Mouse (Mus musculus) stomach, postnatal 0 days (tissue): Measurements from ENCODE around the gene Shisa8. TPM values are rescaled to one million over a fixed set of nuclear protein-coding genes. Genes with fewer than 3 reads are reported as not detected.

ENCODE experiments used
- ATAC-seq: fragments of 200-750 bp; cut with Nextera tagmentation; 2 replicates; pipeline ENCODE4 v1.8.0; 2017; ENCODE audit not compliant: low FRiP score, low TSS enrichment
- DNase-seq: peaks from one replicate; pipeline ENCODE4 v3.0.0-alpha.2; 2016; ENCODE audit warnings: low spot score
- H3K27ac ChIP-seq: fragments of 300-500 bp; sonication (generic); replicated peaks from 2 replicates; pipeline ENCODE4 v1.5.1; 2014; ENCODE audit warnings: mild to moderate bottlenecking, control low read depth
- H3K27me3 ChIP-seq: fragments of 300-500 bp; sonication (generic); 2 replicates; pipeline ENCODE4 v1.6.1; 2014; ENCODE audit warnings: low read length; ENCODE audit not compliant: control insufficient read depth, insufficient read depth
- H3K36me3 ChIP-seq: fragments of 300-500 bp; sonication (generic); 2 replicates; pipeline ENCODE4 v1.6.1; 2014; ENCODE audit warnings: low read length, mixed read lengths; ENCODE audit not compliant: control insufficient read depth, insufficient read depth
- H3K4me1 ChIP-seq: fragments of 300-500 bp; sonication (generic); replicated peaks from 2 replicates; pipeline ENCODE4 v1.6.1; 2014; ENCODE audit warnings: antibody characterized with exemption; ENCODE audit not compliant: control insufficient read depth, insufficient read depth
- H3K4me2 ChIP-seq: fragments of 300-500 bp; sonication (generic); replicated peaks from 2 replicates; pipeline ENCODE4 v1.6.1; 2014; ENCODE audit warnings: low read depth, mild to moderate bottlenecking, control low read depth, moderate library complexity
- H3K4me3 ChIP-seq: fragments of 300-500 bp; sonication (generic); 2 replicates; pipeline ENCODE4 v1.5.1; 2014; ENCODE audit warnings: low read depth, low read length, control low read depth
- H3K9ac ChIP-seq: fragments of 300-500 bp; sonication (generic); 2 replicates; pipeline ENCODE4 v1.6.1; 2014; ENCODE audit warnings: mild to moderate bottlenecking, low read length, control low read depth, mixed read lengths
- H3K9me3 ChIP-seq: fragments of 300-500 bp; sonication (generic); 2 replicates; pipeline ENCODE4 v1.6.1; 2016; ENCODE audit warnings: low read length; ENCODE audit not compliant: control insufficient read depth
- CTCF ChIP-seq: IDR thresholded peaks from 2 replicates; pipeline ENCODE4 v1.5.1; 2016; ENCODE audit warnings: antibody characterized with exemption, low read depth, mild to moderate bottlenecking, moderate library complexity
- EP300 ChIP-seq: optimal IDR thresholded peaks from 2 replicates; pipeline ENCODE3; 2016; ENCODE audit warnings: antibody characterized with exemption
- WGBS: fragments of 180-500 bp; shearing (Covaris S2); extraction: QIAGEN DNeasy Blood & Tissue Kit; methylation state at CpG from one replicate; pipeline ENCODE4 v1.1.7; 2014; 5-methylcytosine and 5-hydroxymethylcytosine counted together
- polyA plus RNA-seq: library from polyadenylated mRNA; unstranded; fragments of >200 nt; fragmentation: Nextera tagmentation; extraction: Ambion mirVana; gene quantifications from 2 replicates; pipeline ENCODE4 v1.2.1, GENCODE M21; 2015

Gene Shisa8
- polyA plus RNA-seq, 1 experiment from 2014 or later, result 0.06 TPM

DNA sequence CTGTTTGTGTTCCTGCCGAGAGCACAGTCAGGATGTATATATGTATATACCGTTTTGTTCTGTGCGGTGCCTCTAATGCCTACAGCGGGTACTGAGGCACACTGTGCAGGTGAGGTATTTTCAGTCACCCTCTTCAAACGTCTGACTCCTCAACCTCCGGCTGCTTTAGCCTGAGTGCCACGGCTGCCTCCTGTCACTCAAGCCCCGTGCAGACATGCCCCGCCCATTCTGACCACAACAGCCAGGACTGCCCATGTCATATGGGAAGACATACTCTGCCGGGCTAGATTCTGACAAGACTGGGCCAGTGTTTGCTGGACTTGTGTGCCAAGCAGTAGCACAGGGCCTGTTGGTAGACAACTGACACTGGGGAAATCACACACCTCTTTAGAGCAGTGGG is 23.0 kb upstream of the Shisa8 start:
- Histone ChIP-seq H3K4me1 (no peaks in the 10 kb centered on the region), H3K9ac (no peak overlapping the region), H3K4me2 (no peak overlapping the region), H3K27ac (no peak overlapping the region), H3K9me3 (no peaks in the 10 kb centered on the region), H3K4me3 (no peak overlapping the region), H3K36me3 (no peaks in the 10 kb centered on the region), H3K27me3 (no peaks in the 10 kb centered on the region)
- peak; percentile 34; the same call in 1 of the 2 replicates for ATAC-seq
- DNase-seq, result peak; percentile 46
- 60% methylated on average over 10 of the region's 10 CpGs for WGBS
- TF ChIP-seq EP300 (no peak), CTCF (no peak)

DNA sequence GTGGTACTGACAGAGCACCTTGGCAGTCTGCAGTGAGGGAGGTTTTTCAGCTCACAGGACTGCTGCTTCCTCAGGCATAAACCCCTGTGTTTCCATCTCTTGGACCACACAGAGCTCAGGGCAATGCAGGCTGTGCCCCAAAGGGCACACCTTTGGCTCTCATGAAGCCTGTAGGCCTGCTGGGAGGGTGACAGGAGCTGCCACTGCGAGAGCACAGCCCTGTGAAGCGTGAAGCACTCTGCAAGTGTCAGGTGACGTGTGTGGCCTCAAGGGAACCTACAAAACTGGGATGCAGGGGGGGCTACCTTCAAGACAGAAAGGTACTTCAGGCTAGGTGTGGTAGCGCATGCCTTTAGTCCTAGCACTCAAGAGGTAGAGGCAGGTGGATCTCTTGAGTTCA is 20.0 kb upstream of the Shisa8 start:
- ATAC-seq (no peak), DNase-seq (no peak)
- no peaks in the 10 kb centered on the region for H3K36me3 ChIP-seq
- no peak overlapping the region for H3K4me2 ChIP-seq
- H3K4me3 ChIP-seq, result no peak overlapping the region
- no peaks in the 10 kb centered on the region for H3K4me1 ChIP-seq
- no peaks in the 10 kb centered on the region for H3K27me3 ChIP-seq
- TF ChIP-seq CTCF, result no peak
- no peak for TF ChIP-seq EP300
- 78% methylated on average over 4 of the region's 4 CpGs for WGBS
- no peak overlapping the region for H3K27ac ChIP-seq
- no peak overlapping the region for H3K9ac ChIP-seq
- H3K9me3 ChIP-seq, result no peaks in the 10 kb centered on the region

DNA sequence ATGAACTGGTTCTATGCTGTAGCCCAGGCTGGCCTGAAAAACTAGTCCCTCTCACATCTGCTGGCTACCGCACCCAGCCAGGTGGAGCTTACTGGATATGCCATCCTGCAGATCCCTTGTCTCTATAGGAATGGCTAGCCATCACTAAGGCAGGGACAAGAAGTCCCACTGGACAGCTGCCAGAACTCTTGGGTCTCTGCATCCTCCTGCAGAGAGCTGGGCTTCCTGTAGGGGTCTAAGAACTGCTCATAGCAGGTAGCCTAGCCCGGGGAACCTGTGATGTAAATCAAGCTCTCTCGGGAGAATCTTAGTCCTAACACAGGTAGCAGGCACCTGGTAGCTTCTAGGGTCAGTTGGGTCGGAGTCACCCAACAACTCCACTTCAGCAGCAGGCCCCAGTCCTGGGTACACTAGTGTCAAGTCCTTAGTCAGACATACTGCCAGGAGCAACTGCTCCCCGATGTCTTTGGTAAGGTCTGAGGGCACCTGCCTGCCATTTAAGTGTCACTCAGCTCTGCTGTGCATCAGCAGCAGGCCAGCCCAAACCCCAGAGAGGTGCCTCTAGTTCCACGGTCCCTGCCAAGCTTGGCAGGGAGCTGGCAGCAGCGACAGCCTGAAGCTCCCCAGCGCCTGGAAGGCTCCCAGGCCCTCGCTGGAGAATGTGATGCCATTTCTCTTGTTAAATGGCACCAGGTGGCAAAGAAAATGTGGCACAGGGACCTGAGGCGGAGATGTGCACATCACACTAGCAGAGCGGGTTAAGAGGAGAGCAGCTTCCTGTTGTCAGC is 19.2 kb upstream of the Shisa8 start:
- no peak overlapping the region for H3K4me2 ChIP-seq
- DNase-seq, result no peak
- no peak overlapping the region for H3K4me3 ChIP-seq
- 62% methylated on average over 11 of the region's 11 CpGs for WGBS
- ATAC-seq, result no peak
- no peaks in the 10 kb centered on the region for H3K27me3 ChIP-seq
- no peaks in the 10 kb centered on the region for H3K36me3 ChIP-seq
- H3K9me3 ChIP-seq, result no peaks in the 10 kb centered on the region
- H3K27ac ChIP-seq, result no peak overlapping the region
- no peak overlapping the region for H3K9ac ChIP-seq
- no peaks in the 10 kb centered on the region for H3K4me1 ChIP-seq
- TF ChIP-seq EP300 (no peak), CTCF (no peak)

DNA sequence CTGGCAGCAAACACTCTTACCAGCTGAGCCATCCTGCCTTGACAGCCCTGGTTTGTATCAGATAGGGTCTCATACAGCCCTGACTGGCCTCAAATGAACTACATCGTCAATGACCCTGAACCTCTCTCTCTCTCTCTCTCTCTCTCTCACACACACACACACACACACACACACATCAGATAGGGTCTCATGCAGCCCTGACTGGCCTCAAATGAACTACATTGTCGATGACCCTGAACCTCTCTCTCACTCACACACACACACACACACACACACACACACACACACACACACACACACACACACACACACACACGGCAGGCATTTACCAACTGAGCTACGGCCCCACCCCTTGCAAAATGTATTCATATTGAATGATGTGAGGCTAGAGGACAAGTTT is 18.5 kb upstream of the Shisa8 start:
- Histone ChIP-seq H3K9me3 (no peaks in the 10 kb centered on the region), H3K9ac (no peak overlapping the region), H3K4me3 (no peak overlapping the region), H3K4me2 (no peak overlapping the region), H3K27ac (no peak overlapping the region), H3K4me1 (no peaks in the 10 kb centered on the region), H3K36me3 (no peaks in the 10 kb centered on the region), H3K27me3 (no peaks in the 10 kb centered on the region)
- no peak for DNase-seq
- WGBS, result 65% methylated on average over 4 of the region's 4 CpGs
- TF ChIP-seq EP300 (no peak), CTCF (no peak)
- ATAC-seq, result 0 out of 2 replicates have a peak, but pooled peaks have one; percentile 22

DNA sequence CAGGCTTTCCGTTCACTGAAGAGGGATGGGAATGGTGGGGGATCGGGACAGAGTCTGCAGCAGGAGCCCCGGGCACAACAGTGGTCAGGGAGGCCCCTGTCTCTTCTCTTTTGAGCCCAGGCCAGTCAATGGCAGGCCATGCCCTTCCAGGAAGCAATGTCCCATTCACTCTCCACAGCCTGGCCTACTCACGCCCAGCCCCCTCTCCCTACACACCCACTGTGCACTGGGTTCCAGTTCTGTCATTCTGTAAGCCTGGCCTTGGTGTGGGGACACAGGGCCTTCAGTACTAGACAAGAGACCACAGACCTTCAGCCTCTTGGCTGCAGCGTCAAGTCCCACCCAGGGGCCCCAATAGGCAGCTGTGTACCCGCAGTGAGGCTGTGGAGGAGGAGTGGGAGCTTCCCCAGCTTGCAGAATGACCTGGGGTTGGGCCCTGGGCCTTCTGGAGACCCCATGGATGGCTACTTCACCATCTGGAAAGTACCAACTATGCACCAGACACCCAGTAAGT is 17.5 kb upstream of the Shisa8 start:
- H3K27me3 ChIP-seq, result no peaks in the 10 kb centered on the region
- H3K27ac ChIP-seq, result no peak overlapping the region
- TF ChIP-seq CTCF (no peak), EP300 (no peak)
- H3K36me3 ChIP-seq, result no peaks in the 10 kb centered on the region
- H3K4me2 ChIP-seq, result no peak overlapping the region
- H3K9me3 ChIP-seq, result no peaks in the 10 kb centered on the region
- H3K9ac ChIP-seq, result no peak overlapping the region
- H3K4me3 ChIP-seq, result no peak overlapping the region
- no peak for ATAC-seq
- no peak for DNase-seq
- 72% methylated on average over 6 of the region's 6 CpGs for WGBS
- no peaks in the 10 kb centered on the region for H3K4me1 ChIP-seq

DNA sequence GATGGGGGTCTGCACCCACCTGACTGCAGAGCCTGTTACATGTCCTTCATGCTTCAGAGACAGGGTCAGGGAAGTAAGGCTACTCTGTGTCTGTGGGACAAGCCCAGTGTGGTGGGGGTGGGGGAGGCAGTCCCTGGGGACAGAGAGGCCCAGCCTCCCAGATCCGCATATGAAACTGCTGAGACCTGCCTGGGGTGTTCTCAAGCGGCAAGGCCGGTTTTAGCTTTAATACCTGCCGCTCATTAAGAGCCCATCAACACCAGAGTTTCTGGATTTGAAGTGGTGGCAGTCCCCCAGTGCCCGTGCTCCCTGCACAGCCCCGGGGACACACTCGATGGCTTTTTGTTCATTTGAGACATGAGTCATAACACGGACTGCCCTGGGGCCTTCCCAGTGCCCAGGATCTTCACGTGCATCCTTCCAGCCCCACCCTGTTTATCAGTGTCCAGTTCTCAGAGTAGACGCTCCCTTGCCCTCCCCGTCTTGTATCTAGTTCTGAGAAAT is 17.0 kb upstream of the Shisa8 start:
- Histone ChIP-seq H3K4me3 (no peak overlapping the region), H3K36me3 (no peaks in the 10 kb centered on the region), H3K4me1 (no peaks in the 10 kb centered on the region), H3K9ac (no peak overlapping the region), H3K4me2 (no peak overlapping the region), H3K27me3 (no peaks in the 10 kb centered on the region), H3K27ac (no peak overlapping the region), H3K9me3 (no peaks in the 10 kb centered on the region)
- 35% methylated on average over 11 of the region's 11 CpGs for WGBS
- TF ChIP-seq CTCF (no peak), EP300 (no peak)
- no peak for DNase-seq
- no peak for ATAC-seq
